Mouse (Mus musculus): ENCODE data around the gene Camkmt.

Camkmt gene

GRCm38 (mm10) chr17:85292276-85292675 lies 201.9 kb downstream of the Camkmt start:
- DNase-seq (ENCODE audit: low spot score), result no peak

DNA sequence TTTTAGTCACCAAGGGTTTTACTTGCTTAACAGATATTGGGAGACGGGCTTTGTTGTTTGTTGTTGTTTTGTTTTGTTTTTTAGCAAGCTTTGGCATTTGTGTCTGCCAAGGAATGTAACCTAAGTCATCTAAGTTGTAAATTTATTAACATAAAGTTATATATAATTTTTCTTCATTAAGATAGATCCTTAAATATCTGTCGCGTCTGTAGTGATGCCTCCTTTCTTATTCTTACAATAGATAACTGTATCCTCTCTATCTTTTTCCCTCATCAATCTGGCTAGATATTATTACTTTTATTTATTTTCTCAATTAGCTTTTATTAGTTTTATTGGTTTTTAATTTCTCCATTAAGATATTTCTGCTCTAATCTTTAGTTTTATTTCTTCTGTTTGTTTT lies 213.3 kb downstream of the Camkmt start:
- no peak for DNase-seq (ENCODE audit: low spot score)

DNA sequence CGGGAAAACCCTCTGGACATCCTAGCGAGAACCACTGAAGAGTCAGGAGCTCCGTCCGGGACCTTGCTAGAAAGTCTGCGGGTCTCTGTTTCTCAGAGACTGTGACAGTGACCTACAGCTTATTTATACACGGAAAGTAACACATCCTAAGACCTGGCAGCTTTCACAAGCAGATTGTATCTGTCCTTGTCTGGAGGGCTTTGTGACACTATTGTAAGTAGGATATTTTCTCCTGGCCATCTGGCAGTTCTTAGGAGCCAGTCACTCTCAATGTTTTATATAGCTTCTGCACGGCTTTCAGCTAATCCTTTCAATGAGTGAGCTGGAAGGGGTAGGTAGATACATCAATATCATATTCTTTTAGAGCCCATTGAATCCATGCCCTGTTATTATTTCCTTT lies 218.2 kb downstream of the Camkmt start:
- DNase-seq (ENCODE audit: low spot score), result no peak

DNA sequence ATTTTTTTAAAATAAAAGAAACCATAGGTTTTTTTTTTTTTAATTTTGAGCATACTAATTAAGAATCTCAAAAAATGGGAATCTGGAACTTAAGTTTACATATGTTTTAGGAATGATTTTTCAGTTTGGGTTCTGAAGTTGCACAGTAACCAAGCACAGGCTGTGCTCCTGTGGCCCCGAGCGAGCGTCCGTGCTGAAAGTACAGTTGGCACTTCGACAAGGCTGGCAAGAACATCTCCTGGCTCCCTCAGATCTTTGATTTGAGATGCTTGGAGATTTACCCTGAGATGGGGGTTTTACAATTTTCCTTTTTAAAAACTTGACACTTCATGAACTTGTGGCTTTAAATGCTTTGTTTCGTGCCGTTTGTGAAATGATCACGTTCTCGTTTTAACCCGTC lies 218.7 kb downstream of the Camkmt start:
- no peak for DNase-seq (ENCODE audit: low spot score)

DNA sequence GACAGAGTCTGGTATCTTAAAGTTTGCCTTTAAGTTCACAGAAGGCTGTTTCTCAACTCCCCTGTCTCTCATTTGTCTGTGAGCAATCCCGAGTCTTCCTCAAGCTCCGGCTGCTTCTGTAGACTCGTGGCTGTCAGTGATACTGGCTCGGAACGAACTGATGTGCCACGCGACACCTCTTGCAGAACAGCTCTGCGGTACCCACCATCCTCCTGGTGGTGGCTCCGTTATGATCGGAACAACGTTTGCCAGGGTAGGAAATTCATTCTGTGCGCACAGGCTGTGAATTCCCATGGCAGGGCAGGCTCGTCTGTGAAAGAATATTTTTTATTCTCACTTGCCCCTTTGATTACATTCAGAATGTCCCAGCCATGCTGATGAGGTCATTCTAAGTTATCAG lies 221.0 kb downstream of the Camkmt start:
- no peak for DNase-seq (ENCODE audit: low spot score)

DNA sequence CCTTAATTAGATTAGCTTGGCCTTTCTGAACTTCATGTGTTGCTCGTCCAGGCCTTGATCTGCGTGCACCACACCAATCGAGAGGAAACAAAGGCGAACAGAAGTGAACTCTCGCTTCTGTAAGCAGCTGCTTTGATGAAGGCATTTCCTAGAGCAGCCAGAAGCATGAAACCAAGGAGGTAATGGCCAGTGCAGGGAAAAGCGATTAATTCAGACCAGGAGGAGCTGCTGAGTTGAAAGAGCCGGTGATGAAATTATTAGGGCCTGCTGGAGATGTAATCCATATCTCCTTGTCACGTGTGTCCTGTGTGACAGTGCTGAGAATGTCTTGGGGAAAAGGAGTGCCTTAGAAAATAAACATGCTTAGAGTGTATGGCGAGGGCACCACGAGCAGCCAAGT lies 228.0 kb downstream of the Camkmt start:
- no peak for DNase-seq (ENCODE audit: low spot score)

- DNase-seq (ENCODE audit: low spot score), result no peak
Measured at GRCm38 (mm10) chr17:85319779-85320300, 229.5 kb downstream of the Camkmt start.

DNA sequence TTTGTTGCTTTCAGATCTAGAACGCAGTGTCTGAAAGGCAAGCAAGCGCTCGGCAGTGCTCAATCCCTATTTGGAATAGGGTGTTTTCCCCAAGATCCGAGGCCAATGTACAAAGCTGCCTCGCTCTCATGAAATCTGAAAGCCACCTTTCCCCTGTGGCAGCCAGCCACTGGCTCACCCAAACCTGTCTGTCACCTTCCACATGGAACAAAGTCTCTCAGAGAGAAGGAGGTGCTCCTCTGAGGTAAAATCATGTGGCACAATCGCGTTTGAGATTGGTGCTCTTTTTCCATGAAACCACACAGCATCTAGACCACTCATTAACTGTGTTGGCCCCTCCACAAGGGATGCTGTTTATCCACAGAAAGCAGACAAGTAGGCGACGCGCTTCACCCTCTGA lies 238.5 kb downstream of the Camkmt start:
- DNase-seq (ENCODE audit: low spot score), result no peak

DNA sequence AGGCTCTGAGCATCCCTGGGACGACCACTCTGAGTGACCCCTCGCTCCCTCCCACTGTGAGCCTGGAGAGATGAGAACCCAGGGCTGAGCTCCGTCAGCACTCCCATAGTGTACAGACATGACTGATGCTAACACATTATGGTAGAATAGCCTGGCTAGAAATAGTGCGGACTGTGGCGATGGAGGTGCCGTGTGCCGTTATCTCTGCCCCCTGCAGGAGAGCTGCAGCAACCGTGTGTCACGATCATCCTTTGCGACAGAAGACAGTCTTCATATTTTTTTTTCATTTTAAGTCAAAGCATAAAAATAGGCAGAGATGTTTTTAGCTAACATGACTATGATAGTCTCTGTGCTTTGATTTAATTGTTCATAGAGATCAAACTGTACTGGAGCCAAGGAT lies 245.1 kb downstream of the Camkmt start:
- DNase-seq (ENCODE audit: low spot score), result no peak

GRCm38 (mm10) chr17:85337666-85338065 lies 247.3 kb downstream of the Camkmt start:
- DNase-seq (ENCODE audit: low spot score), result no peak

- no peak for DNase-seq (ENCODE audit: low spot score)
Measured at GRCm38 (mm10) chr17:85341134-85341700, 250.9 kb downstream of the Camkmt start.

- DNase-seq (ENCODE audit: low spot score), result no peak
Measured at GRCm38 (mm10) chr17:85342471-85342870, 252.1 kb downstream of the Camkmt start.

- DNase-seq (ENCODE audit: low spot score), result no peak
Measured at GRCm38 (mm10) chr17:85343435-85343834, 253.1 kb downstream of the Camkmt start.

- no peak for DNase-seq (ENCODE audit: low spot score)
Measured at GRCm38 (mm10) chr17:85346701-85347100, 256.3 kb downstream of the Camkmt start.

GRCm38 (mm10) chr17:85349331-85349935 lies 259.1 kb downstream of the Camkmt start:
- DNase-seq (ENCODE audit: low spot score), result no peak

DNA sequence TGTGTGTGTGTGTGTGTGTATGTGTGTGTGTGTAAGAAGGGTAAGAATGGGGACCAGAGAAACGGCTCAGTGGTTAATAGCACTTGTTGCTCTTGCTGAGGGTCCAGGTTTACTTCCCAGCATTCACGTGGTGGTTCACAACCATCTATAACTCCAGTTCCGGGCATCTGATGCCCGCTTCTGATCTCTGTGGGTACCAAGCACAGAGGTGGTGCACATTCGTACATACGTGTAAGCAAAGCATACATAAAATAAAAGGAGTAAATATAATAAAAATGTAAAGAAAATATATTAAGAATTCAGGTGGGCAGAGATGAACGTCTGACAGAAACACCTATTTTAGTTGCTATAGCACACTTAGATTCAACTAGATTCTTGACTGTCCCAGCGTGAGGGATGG lies 260.9 kb downstream of the Camkmt start:
- DNase-seq (ENCODE audit: low spot score), result no peak

GRCm38 (mm10) chr17:85352731-85353130 lies 262.4 kb downstream of the Camkmt start:
- no peak for DNase-seq (ENCODE audit: low spot score)

- DNase-seq (ENCODE audit: low spot score), result no peak
Measured at GRCm38 (mm10) chr17:85353191-85353590, 262.8 kb downstream of the Camkmt start.

DNA sequence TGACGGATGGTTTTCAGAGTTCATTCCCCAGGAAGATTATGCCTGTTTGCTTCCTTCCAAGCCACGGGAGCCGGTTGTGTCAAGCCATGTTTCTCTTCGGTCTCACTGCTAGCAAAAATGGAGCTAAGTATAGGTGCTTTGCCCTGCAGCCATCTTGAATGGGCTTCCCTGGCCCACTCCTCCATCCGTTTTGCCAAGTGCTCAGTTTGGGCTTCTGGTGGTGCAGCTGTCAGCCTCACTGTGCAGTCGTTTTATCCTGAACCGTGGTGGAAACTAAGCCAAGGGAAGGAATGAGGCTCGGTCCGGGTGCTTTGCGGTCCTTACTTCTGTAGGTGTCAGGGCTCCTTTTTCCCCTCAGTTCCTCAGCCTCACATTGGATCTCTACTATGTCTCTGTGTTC lies 263.3 kb downstream of the Camkmt start:
- DNase-seq (ENCODE audit: low spot score), result no peak

GRCm38 (mm10) chr17:85355356-85355755 lies 265.0 kb downstream of the Camkmt start:
- no peak for DNase-seq (ENCODE audit: low spot score)

DNA sequence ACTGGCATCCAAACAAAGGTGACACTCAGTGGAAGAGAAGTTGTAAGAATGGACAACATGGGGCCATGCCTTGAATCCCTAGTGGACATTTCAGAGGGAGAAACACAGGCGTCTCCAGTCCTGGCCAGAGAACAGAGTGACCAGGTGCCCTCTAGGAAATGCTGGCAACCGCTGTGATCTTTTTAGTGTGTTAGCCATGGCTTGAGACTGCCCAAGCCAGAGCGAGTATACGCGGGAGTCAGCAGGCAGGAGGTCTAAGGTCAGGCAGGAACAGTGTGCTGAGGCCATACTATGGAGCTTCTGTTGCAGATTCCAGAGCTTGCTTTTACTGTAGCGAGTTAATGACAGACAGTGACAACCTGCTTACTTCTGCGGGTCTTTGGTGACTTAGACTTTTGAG lies 270.7 kb downstream of the Camkmt start:
- no peak for DNase-seq (ENCODE audit: low spot score)

DNA sequence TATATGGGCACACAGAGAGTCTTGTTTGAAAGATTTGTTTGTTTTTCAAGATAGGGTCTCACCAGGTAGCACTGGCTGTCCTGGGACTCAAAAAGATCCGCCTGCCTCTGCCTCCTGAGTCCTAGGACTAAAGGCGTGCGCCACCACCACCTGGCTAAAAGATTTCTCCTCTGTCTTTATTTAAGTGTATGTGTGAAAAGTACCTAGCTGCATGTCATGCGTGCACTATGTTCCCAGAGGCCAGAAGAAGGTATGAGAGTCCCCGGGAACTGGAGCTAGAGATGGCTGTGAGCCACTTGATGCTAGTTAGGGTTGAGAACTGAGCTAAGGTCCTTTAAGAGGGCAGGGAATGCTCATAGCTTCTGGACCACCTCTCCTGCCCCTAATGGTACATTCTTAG lies 277.0 kb downstream of the Camkmt start:
- no peak for DNase-seq (ENCODE audit: low spot score)

DNA sequence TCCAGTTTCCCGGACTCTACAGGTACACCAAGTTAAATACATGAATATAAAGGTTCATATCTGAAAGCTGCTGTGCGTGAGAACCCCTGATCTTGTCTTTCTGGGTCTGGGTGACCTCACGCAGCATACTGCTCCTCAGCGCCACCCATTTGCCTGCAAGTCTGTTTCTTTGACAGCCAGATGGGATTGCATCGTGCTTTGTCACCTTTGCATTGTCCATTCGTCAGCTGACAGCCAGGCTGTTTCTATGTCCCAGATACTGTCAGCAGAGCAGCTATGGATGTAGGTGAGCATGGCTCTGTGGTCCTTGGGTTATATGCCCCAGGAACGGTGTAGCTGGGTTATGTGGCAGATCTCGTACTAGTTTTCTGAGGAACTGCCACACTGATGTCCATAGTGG lies 278.4 kb downstream of the Camkmt start:
- DNase-seq (ENCODE audit: low spot score), result no peak

DNA sequence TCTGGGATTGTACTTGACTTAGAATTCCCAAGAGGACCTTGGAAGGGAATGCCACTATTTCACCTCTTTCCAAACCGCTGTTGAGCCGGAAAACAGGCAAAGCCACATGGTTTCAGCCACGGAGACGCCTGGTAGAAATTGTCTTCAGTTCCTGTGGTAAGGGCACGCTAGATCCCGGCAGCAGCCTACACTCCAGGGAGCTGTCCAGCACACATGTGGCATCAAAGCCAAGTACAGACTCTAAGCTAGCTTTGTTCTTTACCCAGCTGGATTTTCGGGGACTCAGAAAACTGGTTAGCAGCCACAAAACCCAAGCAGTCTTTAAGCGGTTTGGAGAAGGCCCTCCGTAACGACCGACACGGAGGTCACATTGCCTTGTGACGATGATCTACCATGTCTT lies 281.7 kb downstream of the Camkmt start:
- no peak for DNase-seq (ENCODE audit: low spot score)
